Mouse (Mus musculus) forebrain, embryonic 14.5 days (tissue): Measurements from ENCODE around the gene Pcca. TPM values are rescaled to one million over a fixed set of nuclear protein-coding genes. Genes with fewer than 3 reads are reported as not detected.

Experiments used
- ATAC-seq: fragments of 200-750 bp; cut with Nextera tagmentation; 2 replicates; pipeline ENCODE4 v1.8.0; 2017; ENCODE audit warnings: mild to moderate bottlenecking, moderate library complexity
- DNase-seq: peaks from one replicate; pipeline ENCODE4 v3.0.0-alpha.2; 2015; ENCODE audit warnings: low spot score
- H3K27ac ChIP-seq: fragments of 300-500 bp; sonication (generic); 2 replicates; pipeline ENCODE4 v1.5.1; 2014; ENCODE audit warnings: low read depth, mild to moderate bottlenecking, control low read depth, low read length, moderate library complexity
- H3K27me3 ChIP-seq: fragments of 300-500 bp; sonication (generic); replicated peaks from 2 replicates; pipeline ENCODE4 v1.6.1; 2014; ENCODE audit warnings: low read length, control low read depth, mixed read lengths; ENCODE audit not compliant: control insufficient read depth, insufficient read depth
- H3K36me3 ChIP-seq: fragments of 300-500 bp; sonication (generic); 2 replicates; pipeline ENCODE4 v1.6.1; 2014; ENCODE audit warnings: low read length, control low read depth; ENCODE audit not compliant: control insufficient read depth, insufficient read depth
- H3K4me1 ChIP-seq: fragments of 300-500 bp; sonication (generic); 2 replicates; pipeline ENCODE4 v1.6.1; 2014; ENCODE audit warnings: antibody characterized with exemption, low read length, control low read depth; ENCODE audit not compliant: control insufficient read depth, insufficient read depth
- H3K4me2 ChIP-seq: fragments of 300-500 bp; sonication (generic); 2 replicates; pipeline ENCODE4 v1.6.1; 2014; ENCODE audit warnings: mild to moderate bottlenecking, control low read depth, low read length
- H3K4me3 ChIP-seq: fragments of 300-500 bp; sonication (generic); 2 replicates; pipeline ENCODE4 v1.5.1; 2014; ENCODE audit warnings: low read depth, low read length, control low read depth
- H3K9ac ChIP-seq: fragments of 300-500 bp; sonication (generic); 2 replicates; pipeline ENCODE4 v1.6.1; 2014; ENCODE audit warnings: mild to moderate bottlenecking, low read length, control low read depth, moderate library complexity
- H3K9me3 ChIP-seq: fragments of 300-500 bp; sonication (generic); replicated peaks from 2 replicates; pipeline ENCODE4 v1.6.1; 2016; ENCODE audit warnings: low read length, control low read depth, mixed read lengths; ENCODE audit not compliant: control insufficient read depth
- WGBS: fragments of 180-500 bp; shearing (Covaris S2); extraction: QIAGEN DNeasy Blood & Tissue Kit; methylation state at CpG from one replicate; pipeline ENCODE4 v1.1.7; 2014; 5-methylcytosine and 5-hydroxymethylcytosine counted together
- polyA plus RNA-seq: library from polyadenylated mRNA; unstranded; fragments of >200 nt; fragmentation: Nextera tagmentation; extraction: Ambion mirVana; gene quantifications from 2 replicates; pipeline ENCODE4 v1.2.1, GENCODE M21; 2014

Gene Pcca
- polyA plus RNA-seq, 1 experiment from 2014 or later: 25.0 TPM

DNA sequence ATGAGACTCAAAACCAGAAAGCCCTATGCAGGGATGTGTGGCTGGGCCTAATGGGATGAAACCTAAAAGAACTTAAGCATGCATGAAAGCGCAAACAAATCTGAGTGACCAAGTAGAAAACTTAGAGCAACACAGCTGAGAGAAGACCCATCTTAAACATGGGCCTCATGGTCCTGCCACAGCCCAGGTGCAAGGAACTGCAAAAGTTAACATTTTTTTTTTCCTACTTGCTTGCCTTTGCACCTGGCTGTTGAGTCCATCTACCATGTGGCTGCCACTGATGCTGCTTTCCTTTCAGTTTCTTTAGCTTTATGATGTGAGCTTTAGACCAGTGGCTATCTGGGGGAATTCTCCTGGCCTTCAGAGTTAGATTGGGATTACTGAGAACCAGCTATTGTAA is 383.6 kb downstream of the Pcca start:
- Histone ChIP-seq H3K27ac (no peak overlapping the region), H3K9ac (no peak overlapping the region), H3K4me2 (no peak overlapping the region), H3K9me3 (no peaks in the 10 kb centered on the region), H3K4me3 (no peak overlapping the region), H3K4me1 (peaks cover 4% of the 10 kb centered on the region; the same call in 1 of the 2 replicates), H3K36me3 (peaks cover 8% of the 10 kb centered on the region; the same call in 1 of the 2 replicates), H3K27me3 (no peaks in the 10 kb centered on the region)
- WGBS: 93% methylated on average over 1 of the region's 1 CpGs
- DNase-seq (no peak), ATAC-seq (no peak)

DNA sequence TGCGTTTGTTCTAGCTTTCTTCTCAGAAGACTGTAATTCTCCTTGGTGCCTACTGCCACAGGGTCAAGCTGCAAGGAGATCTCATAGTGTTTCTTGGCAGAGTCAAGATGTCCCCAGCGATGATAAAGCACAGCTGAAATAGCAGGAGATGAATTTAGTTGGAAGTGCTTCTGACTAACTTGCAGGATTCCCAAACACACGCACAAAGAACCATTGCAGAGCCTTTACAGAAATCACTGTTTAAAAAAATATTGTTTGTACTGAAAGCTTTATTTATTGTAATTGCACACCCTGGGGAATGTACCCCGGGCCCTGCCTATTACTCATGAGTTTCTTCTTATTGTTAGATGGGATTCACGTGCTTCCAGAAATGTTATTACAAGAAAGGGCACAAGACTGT is 385.9 kb downstream of the Pcca start:
- Histone ChIP-seq H3K27me3 (no peaks in the 10 kb centered on the region), H3K4me2 (no peak overlapping the region), H3K9ac (no peak overlapping the region), H3K27ac (no peak overlapping the region), H3K36me3 (peaks cover 8% of the 10 kb centered on the region), H3K4me1 (no peaks in the 10 kb centered on the region), H3K4me3 (no peak overlapping the region), H3K9me3 (no peaks in the 10 kb centered on the region)
- ATAC-seq: no peak
- WGBS: 86% methylated on average over 5 of the region's 5 CpGs
- DNase-seq: no peak

DNA sequence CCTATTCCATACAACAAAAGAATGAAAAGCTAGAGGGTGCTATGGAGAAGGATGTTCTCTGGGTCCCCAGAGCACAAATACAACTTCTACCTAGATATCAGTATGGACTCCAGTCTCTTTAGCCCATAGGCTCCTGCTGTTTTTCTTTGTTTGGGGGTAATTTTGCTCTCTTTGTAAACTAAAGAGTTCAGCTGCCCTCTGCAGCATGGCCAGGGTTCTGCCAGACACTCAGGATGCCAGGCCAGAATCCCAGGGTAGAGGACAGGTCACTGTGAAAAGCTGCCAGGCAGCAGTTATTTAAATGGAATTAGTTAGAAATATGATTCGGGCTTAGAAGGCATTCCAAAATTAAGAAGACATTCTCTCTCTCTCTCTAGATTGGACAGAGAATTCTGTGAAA is 402.3 kb downstream of the Pcca start:
- Histone ChIP-seq H3K4me3 (no peak overlapping the region), H3K36me3 (peaks cover 23% of the 10 kb centered on the region), H3K4me2 (no peak overlapping the region), H3K4me1 (no peaks in the 10 kb centered on the region), H3K9me3 (no peaks in the 10 kb centered on the region), H3K9ac (no peak overlapping the region), H3K27me3 (no peaks in the 10 kb centered on the region), H3K27ac (no peak overlapping the region)
- 75% methylated on average over 1 of the region's 1 CpGs for WGBS
- ATAC-seq: no peak
- no peak for DNase-seq

Other genes with a start within 250 kb of the Pcca start
- 0.25 and 0.33 TPM in 2 replicates for gene Gm5089, start 83.2 kb upstream of the Pcca start, polyA plus RNA-seq
- 9.5 and 10.9 TPM in 2 replicates for gene Zic5, start 68.6 kb upstream of the Pcca start, polyA plus RNA-seq
- 7.3 and 9.8 TPM in 2 replicates for gene Zic2, start 58.9 kb upstream of the Pcca start, polyA plus RNA-seq
- gene Gm10837, start 43.7 kb upstream of the Pcca start, polyA plus RNA-seq: 0.32 and 0.55 TPM in 2 replicates